In genomic region chr14:34339446-34339845, GRCm38 (mm10) we compare ENCODE assay signal across 26 mouse cellular contexts. TPM values are rescaled to one million over a fixed set of nuclear protein-coding genes. Genes with fewer than 3 reads are reported as not detected.
A peak's percentile ranks its signal among the peaks of the same experiment; 100 is the strongest.
DNase-seq lines count a peak whose midpoint lies in the region; ATAC-seq lines count a peak whose summit lies in the region.
"Had no signal": no experiment of that assay in that cellular context is flagged by ENCODE, and none has a peak within 500 bp of the region (broad histone marks: within the 10 kb centered on the region; RNA-seq: fewer than 3 reads in every experiment).

No protein-coding gene starts in this region.

- peaks cover 85% of the 10 kb centered on the region for H3K36me3 ChIP-seq in hindbrain, embryonic 15.5 days
- H3K36me3 ChIP-seq in hindbrain, embryonic 10.5 days = peaks cover 95% of the 10 kb centered on the region
- peaks cover 9% of the 10 kb centered on the region; the same call in 1 of the 2 replicates for H3K36me3 ChIP-seq in midbrain, embryonic 11.5 days (ENCODE audit: control insufficient read depth, insufficient read depth, low read length)
- H3K36me3 ChIP-seq in midbrain, embryonic 16.5 days (ENCODE audit: control insufficient read depth, insufficient read depth, low read length) = peaks cover 46% of the 10 kb centered on the region

- H3K4me2 ChIP-seq in hindbrain, embryonic 15.5 days = no peak overlapping the region
- H3K4me2 ChIP-seq in midbrain, embryonic 11.5 days = no peak overlapping the region
- H3K4me2 ChIP-seq in midbrain, embryonic 16.5 days (ENCODE audit: low read length) = no peak overlapping the region
- H3K4me2 ChIP-seq: heart, embryonic 13.5 days; limb, embryonic 12.5 days; liver, embryonic 11.5 days; neural tube, embryonic 13.5 days had no signal

- no peaks in the 10 kb centered on the region for H3K4me1 ChIP-seq in hindbrain, embryonic 15.5 days (replicated peaks)
- H3K4me1 ChIP-seq in hindbrain, embryonic 10.5 days (replicated peaks) = no peaks in the 10 kb centered on the region
- H3K4me1 ChIP-seq in midbrain, embryonic 11.5 days (ENCODE audit: control insufficient read depth, insufficient read depth, low read length) = no peaks in the 10 kb centered on the region
- no peaks in the 10 kb centered on the region for H3K4me1 ChIP-seq in midbrain, embryonic 16.5 days (ENCODE audit: control insufficient read depth, insufficient read depth, low read length)
- H3K4me1 ChIP-seq: embryonic facial prominence, embryonic 10.5 days; heart, embryonic 13.5 days; limb, embryonic 12.5 days; neural tube, embryonic 13.5 days had no signal

- peak; percentile 65; the same call in 1 of the 2 replicates for ATAC-seq in hindbrain, embryonic 15.5 days (ENCODE audit: low FRiP score, low read depth)
- no peak for ATAC-seq in midbrain, embryonic 11.5 days (ENCODE audit: low FRiP score)
- ATAC-seq in midbrain, embryonic 16.5 days = no peak
- no peak for ATAC-seq in inflammation-experienced regulatory T-cells, adult 6 months
- ATAC-seq: liver, postnatal 0 days; lung, postnatal 0 days had no signal

- peak; percentile 26 for DNase-seq in cerebellum, adult 9-10 months
- DNase-seq in cerebellum, postnatal 14 days = no peak
- no peak for DNase-seq in hindbrain, embryonic 10.5 days (ENCODE audit: low spot score)
- peak; percentile 76 for DNase-seq in midbrain, embryonic 11.5 days (ENCODE audit: low spot score, missing footprints)
- DNase-seq in brain, adult 2 months (ENCODE audit: low read depth, low spot score) = peak; percentile 33
- DNase-seq: adrenal gland, postnatal 14 days; cerebellum, adult 11 months; gastrocnemius, postnatal 36 days; heart, adult 2 months; heart, postnatal 14 days; kidney, adult 18-20 months; kidney, postnatal 4 days; liver, postnatal 0 days had no signal

- H3K27ac ChIP-seq in hindbrain, embryonic 15.5 days (replicated peaks) = peak overlapping the region; percentile 38; the same call in 1 of the 2 replicates
- H3K27ac ChIP-seq in hindbrain, embryonic 10.5 days = no peak overlapping the region
- H3K27ac ChIP-seq in midbrain, embryonic 11.5 days (ENCODE audit: low read depth, low read length) = no peak overlapping the region
- H3K27ac ChIP-seq in midbrain, embryonic 16.5 days (ENCODE audit: low read length) = no peak overlapping the region
- H3K27ac ChIP-seq: embryonic facial prominence, embryonic 10.5 days; heart, adult 2 months; heart, embryonic 13.5 days; limb, embryonic 12.5 days; macrophage; neural tube, embryonic 13.5 days; stomach, postnatal 0 days had no signal

- no peak overlapping the region for H3K9ac ChIP-seq in hindbrain, embryonic 15.5 days
- no peak overlapping the region for H3K9ac ChIP-seq in midbrain, embryonic 11.5 days (ENCODE audit: low read length)
- no peak overlapping the region for H3K9ac ChIP-seq in midbrain, embryonic 16.5 days (ENCODE audit: low read depth, low read length)
- H3K9ac ChIP-seq: heart, embryonic 13.5 days; limb, embryonic 12.5 days; liver, postnatal 0 days; neural tube, embryonic 13.5 days had no signal

- WGBS in hindbrain, embryonic 15.5 days = 49% methylated on average over 1 of the region's 1 CpGs
- WGBS in hindbrain, embryonic 10.5 days = 74% methylated on average over 1 of the region's 1 CpGs
- 63% methylated on average over 1 of the region's 1 CpGs for WGBS in midbrain, embryonic 11.5 days
- WGBS in midbrain, embryonic 16.5 days = 35% methylated on average over 1 of the region's 1 CpGs

- no peaks in the 10 kb centered on the region for H3K27me3 ChIP-seq in hindbrain, embryonic 15.5 days
- H3K27me3 ChIP-seq in hindbrain, embryonic 10.5 days (ENCODE audit: insufficient read depth, poor library complexity, severe bottlenecking) = no peaks in the 10 kb centered on the region
- no peaks in the 10 kb centered on the region for H3K27me3 ChIP-seq in midbrain, embryonic 11.5 days (ENCODE audit: control insufficient read depth, insufficient read depth, low read length)
- H3K27me3 ChIP-seq in midbrain, embryonic 16.5 days (ENCODE audit: control insufficient read depth, insufficient read depth, low read depth, low read length) = no peaks in the 10 kb centered on the region
- H3K27me3 ChIP-seq: heart, embryonic 13.5 days; limb, embryonic 12.5 days; neural tube, embryonic 13.5 days had no signal

- no peaks in the 10 kb centered on the region for H3K9me3 ChIP-seq in hindbrain, embryonic 15.5 days
- H3K9me3 ChIP-seq in hindbrain, embryonic 10.5 days = no peaks in the 10 kb centered on the region
- H3K9me3 ChIP-seq in midbrain, embryonic 11.5 days (ENCODE audit: control insufficient read depth, low read length) = no peaks in the 10 kb centered on the region
- H3K9me3 ChIP-seq in midbrain, embryonic 16.5 days (replicated peaks; ENCODE audit: control insufficient read depth, low read length, poor library complexity, severe bottlenecking) = no peaks in the 10 kb centered on the region
- H3K9me3 ChIP-seq: embryonic facial prominence, embryonic 10.5 days; heart, embryonic 13.5 days; limb, embryonic 12.5 days; neural tube, embryonic 13.5 days had no signal

- H3K4me3 ChIP-seq in hindbrain, embryonic 15.5 days = no peak overlapping the region
- no peak overlapping the region for H3K4me3 ChIP-seq in hindbrain, embryonic 10.5 days
- no peak overlapping the region for H3K4me3 ChIP-seq in midbrain, embryonic 11.5 days (ENCODE audit: low read depth, low read length)
- H3K4me3 ChIP-seq in midbrain, embryonic 16.5 days (ENCODE audit: low read depth, low read length) = no peak overlapping the region
- H3K4me3 ChIP-seq: embryonic facial prominence, embryonic 10.5 days; heart, adult 2 months; heart, embryonic 13.5 days; limb, embryonic 12.5 days; neural tube, embryonic 13.5 days had no signal

RNA-seq across cellular contexts. Expression of gene Fam25c, which starts 15.8 kb away (rescaled TPM):
- not detected in 2 replicates for polyA plus RNA-seq in hindbrain, embryonic 15.5 days (2015; fragmentation: Nextera tagmentation; extraction: Ambion mirVana)
- not detected in 2 replicates for polyA plus RNA-seq in hindbrain, embryonic 10.5 days (2016; fragmentation: Nextera tagmentation; extraction: Ambion mirVana)
- not detected in 2 replicates for polyA plus RNA-seq in midbrain, embryonic 11.5 days (2014; fragmentation: Nextera tagmentation; extraction: Ambion mirVana)
- polyA plus RNA-seq in midbrain, embryonic 16.5 days (2015; fragmentation: Nextera tagmentation; extraction: Ambion mirVana) = not detected in 2 replicates
- polyA plus RNA-seq in inflammation-experienced regulatory T-cells, adult 6 months (2017; shearing (Covaris generic)) = not detected
- polyA plus RNA-seq: cortical plate, adult 2 months; embryonic facial prominence, embryonic 10.5 days; heart, adult 2 months; heart, embryonic 13.5 days; limb, embryonic 12.5 days; macrophage; neural tube, embryonic 13.5 days; small intestine, adult 2 months had no signal

RNA-seq across cellular contexts. Expression of gene Glud1, which starts 28.9 kb away (rescaled TPM):
- 114 and 116 TPM in 2 replicates for polyA plus RNA-seq in hindbrain, embryonic 15.5 days (2015; fragmentation: Nextera tagmentation; extraction: Ambion mirVana)
- polyA plus RNA-seq in hindbrain, embryonic 10.5 days (2016; fragmentation: Nextera tagmentation; extraction: Ambion mirVana) = 77.9 and 82.0 TPM in 2 replicates
- 97.8 and 101 TPM in 2 replicates for polyA plus RNA-seq in midbrain, embryonic 11.5 days (2014; fragmentation: Nextera tagmentation; extraction: Ambion mirVana)
- polyA plus RNA-seq in midbrain, embryonic 16.5 days (2015; fragmentation: Nextera tagmentation; extraction: Ambion mirVana) = 89.8 and 92.8 TPM in 2 replicates
- polyA plus RNA-seq in inflammation-experienced regulatory T-cells, adult 6 months (2017; shearing (Covaris generic)) = 10 to 100 TPM; 31.7 to 40.9 (median 36.1) TPM

RNA-seq across cellular contexts. Expression of gene Shld2, which starts 29.2 kb away (rescaled TPM):
- 5.9 and 7.1 TPM in 2 replicates for polyA plus RNA-seq in hindbrain, embryonic 15.5 days (2015; fragmentation: Nextera tagmentation; extraction: Ambion mirVana)
- 6.1 and 10.0 TPM in 2 replicates for polyA plus RNA-seq in hindbrain, embryonic 10.5 days (2016; fragmentation: Nextera tagmentation; extraction: Ambion mirVana)
- polyA plus RNA-seq in midbrain, embryonic 11.5 days (2014; fragmentation: Nextera tagmentation; extraction: Ambion mirVana) = 6.2 and 8.0 TPM in 2 replicates
- 4.8 and 6.4 TPM in 2 replicates for polyA plus RNA-seq in midbrain, embryonic 16.5 days (2015; fragmentation: Nextera tagmentation; extraction: Ambion mirVana)
- polyA plus RNA-seq in inflammation-experienced regulatory T-cells, adult 6 months (2017; shearing (Covaris generic)) = 10 to 100 TPM in 1 of 3 experiments, 1 to 10 TPM in 2; 6.5 to 11.2 (median 9.5) TPM

RNA-seq across cellular contexts. Expression of gene Sncg, which starts 35.1 kb away (rescaled TPM):
- polyA plus RNA-seq in hindbrain, embryonic 15.5 days (2015; fragmentation: Nextera tagmentation; extraction: Ambion mirVana) = 170 and 223 TPM in 2 replicates
- polyA plus RNA-seq in hindbrain, embryonic 10.5 days (2016; fragmentation: Nextera tagmentation; extraction: Ambion mirVana) = 51.0 and 125 TPM in 2 replicates
- 65.7 and 67.3 TPM in 2 replicates for polyA plus RNA-seq in midbrain, embryonic 11.5 days (2014; fragmentation: Nextera tagmentation; extraction: Ambion mirVana)
- polyA plus RNA-seq in midbrain, embryonic 16.5 days (2015; fragmentation: Nextera tagmentation; extraction: Ambion mirVana) = 27.6 and 31.0 TPM in 2 replicates
- polyA plus RNA-seq in inflammation-experienced regulatory T-cells, adult 6 months (2017; shearing (Covaris generic)) = not detected
- polyA plus RNA-seq: macrophage had no signal

RNA-seq across cellular contexts. Expression of gene Mmrn2, which starts 35.8 kb away (rescaled TPM):
- polyA plus RNA-seq in hindbrain, embryonic 15.5 days (2015; fragmentation: Nextera tagmentation; extraction: Ambion mirVana) = 4.1 and 5.3 TPM in 2 replicates
- polyA plus RNA-seq in hindbrain, embryonic 10.5 days (2016; fragmentation: Nextera tagmentation; extraction: Ambion mirVana) = 7.0 and 8.5 TPM in 2 replicates
- polyA plus RNA-seq in midbrain, embryonic 11.5 days (2014; fragmentation: Nextera tagmentation; extraction: Ambion mirVana) = 4.7 and 5.3 TPM in 2 replicates
- 3.5 and 3.6 TPM in 2 replicates for polyA plus RNA-seq in midbrain, embryonic 16.5 days (2015; fragmentation: Nextera tagmentation; extraction: Ambion mirVana)
- under 1 TPM in 1 of 3 experiments, not detected in 2; 0.11 TPM for polyA plus RNA-seq in inflammation-experienced regulatory T-cells, adult 6 months (2017; shearing (Covaris generic))
- polyA plus RNA-seq: macrophage had no signal

Comparison
In these comparisons a context has a peak if more than half of its experiments do, and no peak if none do; other contexts are left out.
1. DNase-seq: peak in cerebellum, adult 9-10 months (single experiment), midbrain, embryonic 11.5 days (single experiment) and brain, adult 2 months (single experiment); none in cerebellum, postnatal 14 days (0 of 2) and hindbrain, embryonic 10.5 days (single experiment).